Mouse (Mus musculus): ENCODE measurements around the gene Fbl. TPM values are rescaled to one million over a fixed set of nuclear protein-coding genes. Genes with fewer than 3 reads are reported as not detected.
"Not testable (repeated sequence)": the region's sequence is repeated elsewhere in the genome, so short reads cannot be mapped to it uniquely, and the experiment has no call there.

Fbl gene
- 100 to 1,000 TPM in 1 of 2 experiments, 10 to 100 TPM in 1; 98.0 to 114 TPM for total RNA-seq (2021)
- long read RNA-seq, experiment 1, transcript Fbl-201 (9 exons, 1,197 nt) = major isoform, 36 of 37 reads
- long read RNA-seq, experiment 1, partial matches to known transcripts = 0 of 37 reads
- long read RNA-seq, experiment 1, other reads (novel, unspliced or antisense) = 1 of 37 reads
- long read RNA-seq, experiment 2, transcript Fbl-201 (9 exons, 1,197 nt) = major isoform, 89 of 94 reads
- long read RNA-seq, experiment 2, partial matches to known transcripts = 2 of 94 reads
- long read RNA-seq, experiment 2, other reads (novel, unspliced or antisense) = 3 of 94 reads

- DNase-seq (ENCODE audit: low spot score in 2 of 2) = peak; percentile 87 to 89
These were observed at the start of gene Fbl for GRCm38 (mm10) chr7:28169489-28170422. Gene Fbl, plus strand, starts transcription at chr7:28169710.

GRCm38 (mm10) chr7:28129166-28129565 is 40.3 kb upstream of the Fbl start, which contains the start of gene 9530053A07Rik:
Gene 9530053A07Rik, plus strand, starts transcription at chr7:28129466.
- DNase-seq (ENCODE audit: low spot score in 2 of 2) = no peak

GRCm38 (mm10) chr7:28137613-28138012 is 31.9 kb upstream of the Fbl start:
- DNase-seq (ENCODE audit: low spot score in 2 of 2) = no peak

GRCm38 (mm10) chr7:28148263-28148662 is 21.2 kb upstream of the Fbl start:
- peak; percentile 65 to 79 for DNase-seq (ENCODE audit: low spot score in 2 of 2)

GRCm38 (mm10) chr7:28149841-28150240 is 19.7 kb upstream of the Fbl start:
- no peak for DNase-seq (ENCODE audit: low spot score in 2 of 2)

- peak in 1 of 2 experiments; percentile 46 for DNase-seq (ENCODE audit: low spot score in 2 of 2)
These were observed 17.8 kb upstream of the Fbl start for GRCm38 (mm10) chr7:28151584-28152221.

- DNase-seq (ENCODE audit: low spot score in 2 of 2) = not testable (repeated sequence)
These were observed 15.9 kb upstream of the Fbl start for GRCm38 (mm10) chr7:28153595-28153994.

- no peak for DNase-seq (ENCODE audit: low spot score in 2 of 2)
These were observed 10.2 kb upstream of the Fbl start for GRCm38 (mm10) chr7:28159292-28159691.

- DNase-seq (ENCODE audit: low spot score in 2 of 2) = no peak
These were observed 9.6 kb upstream of the Fbl start for GRCm38 (mm10) chr7:28159893-28160292.

GRCm38 (mm10) chr7:28161163-28161749 is 8.3 kb upstream of the Fbl start:
- no peak for DNase-seq (ENCODE audit: low spot score in 2 of 2)

GRCm38 (mm10) chr7:28165406-28165805 is 4.1 kb upstream of the Fbl start:
- DNase-seq (ENCODE audit: low spot score in 2 of 2) = no peak

GRCm38 (mm10) chr7:28168320-28169115 is 992 bp upstream of the Fbl start:
- peak; percentile 59 to 60 for DNase-seq (ENCODE audit: low spot score in 2 of 2)

- no peak for DNase-seq (ENCODE audit: low spot score in 2 of 2)
These were observed 5.8 kb downstream of the Fbl start for GRCm38 (mm10) chr7:28175358-28175757.

GRCm38 (mm10) chr7:28179228-28179627 is 9.7 kb downstream of the Fbl start, which contains the start of gene Dyrk1b:
Gene Dyrk1b, plus strand, starts transcription at chr7:28179469.
- peak; percentile 97 to 98 for DNase-seq (ENCODE audit: low spot score in 2 of 2)

GRCm38 (mm10) chr7:28179741-28180377 is 10.3 kb downstream of the Fbl start:
- peak; percentile 81 to 85 for DNase-seq (ENCODE audit: low spot score in 2 of 2)

- no peak for DNase-seq (ENCODE audit: low spot score in 2 of 2)
These were observed 11.4 kb downstream of the Fbl start for GRCm38 (mm10) chr7:28180890-28181289.

- no peak for DNase-seq (ENCODE audit: low spot score in 2 of 2)
These were observed 11.9 kb downstream of the Fbl start for GRCm38 (mm10) chr7:28181376-28181775.

GRCm38 (mm10) chr7:28182320-28182719 is 12.8 kb downstream of the Fbl start:
- DNase-seq (ENCODE audit: low spot score in 2 of 2) = no peak

- no peak for DNase-seq (ENCODE audit: low spot score in 2 of 2)
These were observed 16.4 kb downstream of the Fbl start for GRCm38 (mm10) chr7:28185884-28186283.

GRCm38 (mm10) chr7:28186631-28187030 is 17.1 kb downstream of the Fbl start:
- DNase-seq (ENCODE audit: low spot score in 2 of 2) = no peak
